Mouse (Mus musculus) stomach, postnatal 0 days (tissue): ENCODE data around the gene Vgll4.

Source experiments
- CTCF ChIP-seq: IDR thresholded peaks from 2 replicates; pipeline ENCODE4 v1.5.1; 2016; ENCODE audit warnings: antibody characterized with exemption, low read depth, mild to moderate bottlenecking, moderate library complexity
- EP300 ChIP-seq: optimal IDR thresholded peaks from 2 replicates; pipeline ENCODE3; 2016; ENCODE audit warnings: antibody characterized with exemption

GRCm38 (mm10) chr6:115010815-115011214 lies 41.0 kb upstream of the Vgll4 start:
- no peak for TF ChIP-seq EP300
- no peak for TF ChIP-seq CTCF
